Mouse (Mus musculus): ENCODE results near the gene Dhdh.
"Not testable (repeated sequence)": the region's sequence is repeated elsewhere in the genome, so short reads cannot be mapped to it uniquely, and the experiment has no call there.

Gene Dhdh

DNA sequence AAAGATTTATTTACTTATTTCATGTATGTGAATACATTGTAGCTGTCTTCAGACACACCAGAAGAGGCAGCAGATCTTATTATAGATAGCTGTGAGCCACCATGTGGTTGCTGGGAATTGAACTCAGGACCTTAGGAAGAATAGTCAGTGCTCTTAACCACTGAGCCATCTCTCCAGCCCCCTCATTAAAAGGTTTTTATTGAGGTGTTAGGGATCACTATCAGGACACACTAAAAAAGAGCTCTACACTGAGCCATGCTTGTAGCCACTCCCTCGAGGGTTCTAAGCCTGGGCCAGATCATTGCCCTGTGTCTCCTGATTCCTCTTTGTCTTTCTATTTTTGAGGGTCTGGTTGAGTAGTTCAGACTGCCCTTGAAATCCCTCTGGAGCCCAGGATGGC, 12.2 kb downstream of the Dhdh start:
- in situ Hi-C loops (cut with MboI, MseI), result loop anchor here (5.0 kb wide), 1 partner anchor 86 kb away; no protein-coding TSS in a partner anchor

GRCm38 (mm10) chr7:45475291-45475969, 13.2 kb downstream of the Dhdh start:
- in situ Hi-C loops (cut with MboI, MseI), result loop anchor here (5.0 kb wide), 1 partner anchor 87 kb away; no protein-coding TSS in a partner anchor

GRCm38 (mm10) chr7:45470869-45471268, 17.7 kb downstream of the Dhdh start:
- in situ Hi-C loops (cut with MboI, MseI), result no loop called here

DNA sequence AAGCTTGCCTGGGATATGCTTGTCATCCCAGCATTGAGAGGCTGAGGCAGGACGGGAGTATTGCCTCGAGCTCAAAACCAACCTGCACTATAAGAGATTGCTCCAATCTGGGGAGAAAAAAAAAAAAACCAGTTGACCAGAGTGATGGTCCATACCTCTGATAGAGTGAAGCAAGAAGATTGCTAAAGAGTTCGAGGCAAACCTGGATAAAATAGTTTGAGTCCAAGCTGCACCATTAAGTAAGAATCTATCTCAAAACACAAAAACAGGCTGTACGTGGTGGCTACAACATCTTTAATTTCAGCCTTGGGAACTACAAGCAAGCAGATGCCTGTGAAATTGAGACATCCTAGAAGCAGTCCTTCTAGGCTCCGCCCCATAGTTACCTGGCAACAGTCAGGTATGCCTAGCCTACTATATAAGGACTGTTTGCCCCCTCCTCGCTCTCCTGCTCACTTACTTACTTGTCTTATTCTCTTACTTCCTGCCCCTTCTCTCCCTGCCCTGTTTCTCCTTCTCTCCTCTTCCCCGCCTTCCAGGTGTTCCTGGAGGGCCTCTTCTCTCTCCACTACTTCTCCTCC, 21.4 kb downstream of the Dhdh start:
- in situ Hi-C loops (cut with MboI, MseI), result no loop called here

DNA sequence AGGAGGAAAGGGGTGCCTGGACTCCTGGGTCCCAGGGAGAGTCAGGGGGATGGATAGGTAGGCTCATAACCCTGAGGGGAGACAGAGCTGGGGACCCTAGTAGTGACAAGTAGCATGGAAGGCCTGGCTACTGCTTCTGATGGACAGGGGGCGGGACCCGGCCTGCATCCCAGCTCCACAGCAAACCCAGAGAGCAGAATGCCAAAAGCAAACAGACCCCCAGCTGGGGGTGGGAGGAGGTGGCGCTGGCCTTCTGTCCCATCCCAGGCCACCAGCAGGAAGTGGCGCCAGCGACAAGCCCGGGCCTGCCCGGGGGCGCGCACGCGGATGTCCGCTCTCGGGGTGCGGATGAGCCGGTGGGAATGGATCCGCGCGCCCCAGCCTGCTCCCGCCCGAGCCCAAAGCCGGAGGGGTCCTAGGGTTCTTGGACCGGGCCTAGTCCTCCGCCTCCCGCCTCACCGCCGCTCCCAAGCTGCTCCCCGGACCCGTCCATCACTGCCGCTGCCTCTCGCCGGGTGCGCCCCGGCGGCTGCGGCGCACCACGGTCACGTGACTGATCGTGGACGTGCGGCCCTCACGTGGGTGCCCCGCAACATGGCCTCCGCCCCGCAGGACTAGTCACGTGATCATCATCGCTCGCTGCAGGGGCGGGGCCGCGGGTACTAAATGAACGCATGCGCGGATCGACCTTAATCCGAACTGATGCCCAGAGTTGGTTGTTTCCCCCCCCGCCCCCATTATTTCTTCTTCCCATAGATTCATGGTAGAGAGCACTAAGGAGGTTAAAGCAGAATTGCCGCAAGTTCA, 22.1 kb downstream of the Dhdh start, which contains the start of gene Bax:
Gene Bax (minus strand): TSS at position 616 of the 807 bp plus-strand sequence.
- in situ Hi-C loops (cut with MboI, MseI), result no loop called here

- in situ Hi-C loops (cut with MboI, MseI), result no loop called here
Observed at GRCm38 (mm10) chr7:45465549-45465948, 23.1 kb downstream of the Dhdh start.

- in situ Hi-C loops (cut with MboI, MseI), result no loop called here
Observed at GRCm38 (mm10) chr7:45465112-45465511, 23.5 kb downstream of the Dhdh start.

GRCm38 (mm10) chr7:45463987-45464778, 24.4 kb downstream of the Dhdh start:
- in situ Hi-C loops (cut with MboI, MseI), result no loop called here

GRCm38 (mm10) chr7:45462868-45463267, 25.7 kb downstream of the Dhdh start:
- in situ Hi-C loops (cut with MboI, MseI), result not testable (repeated sequence)

GRCm38 (mm10) chr7:45462325-45462724, 26.3 kb downstream of the Dhdh start:
- in situ Hi-C loops (cut with MboI, MseI), result no loop called here

DNA sequence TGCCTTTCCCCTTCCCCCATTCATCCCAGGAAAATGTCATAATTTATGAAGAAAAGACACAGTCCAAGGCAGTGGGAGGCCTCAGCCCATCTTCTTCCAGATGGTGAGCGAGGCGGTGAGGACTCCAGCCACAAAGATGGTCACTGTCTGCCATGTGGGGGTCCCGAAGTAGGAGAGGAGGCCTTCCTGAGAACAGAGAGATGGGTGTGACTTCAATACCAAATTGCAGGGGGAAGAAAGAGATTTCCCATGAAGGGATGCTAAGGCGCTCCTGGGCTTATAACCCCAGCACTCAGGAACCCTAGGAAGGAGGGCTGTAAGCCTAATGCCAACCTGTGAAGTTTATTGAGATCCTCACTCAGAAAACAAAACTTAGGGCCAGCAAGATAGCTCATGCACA, 26.8 kb downstream of the Dhdh start:
- in situ Hi-C loops (cut with MboI, MseI), result no loop called here

- in situ Hi-C loops (cut with MboI, MseI), result no loop called here
Observed at GRCm38 (mm10) chr7:45461326-45461725, 27.3 kb downstream of the Dhdh start.

GRCm38 (mm10) chr7:45460860-45461314, 27.7 kb downstream of the Dhdh start:
- in situ Hi-C loops (cut with MboI, MseI), result no loop called here

GRCm38 (mm10) chr7:45460377-45460776, 28.2 kb downstream of the Dhdh start:
- in situ Hi-C loops (cut with MboI, MseI), result no loop called here

DNA sequence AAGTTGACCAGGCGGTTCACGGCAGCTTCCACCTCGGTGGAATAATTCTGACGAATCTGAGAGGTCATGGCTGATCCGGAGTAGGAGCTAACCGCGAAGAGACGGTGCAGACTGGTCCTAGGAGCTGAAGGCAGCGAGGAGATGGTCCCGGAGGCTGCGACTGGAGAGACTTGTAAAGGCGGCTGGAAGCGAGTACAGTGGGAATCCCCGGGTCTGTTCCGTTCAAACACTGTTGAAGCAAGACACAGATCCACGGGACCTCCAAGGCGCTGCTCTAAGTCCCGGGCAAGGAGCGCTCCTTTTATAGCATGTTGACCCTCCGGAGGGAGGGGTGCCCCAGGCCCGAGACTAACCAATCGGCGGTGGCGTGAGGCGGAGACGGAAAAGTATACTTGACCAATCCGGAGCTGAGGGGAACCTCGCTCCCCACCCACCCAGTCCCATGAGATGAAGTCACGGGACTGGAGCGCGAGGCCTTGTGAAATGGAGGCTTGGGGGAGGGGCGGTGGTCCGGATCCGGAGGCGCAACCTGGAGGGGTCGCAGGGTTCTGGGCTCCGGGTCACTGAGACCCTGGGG, 29.0 kb downstream of the Dhdh start, which contains the start of gene Ftl1:
Gene Ftl1 (minus strand): TSS at position 321 of the 577 bp plus-strand sequence.
- in situ Hi-C loops (cut with MboI, MseI), result not testable (repeated sequence)

DNA sequence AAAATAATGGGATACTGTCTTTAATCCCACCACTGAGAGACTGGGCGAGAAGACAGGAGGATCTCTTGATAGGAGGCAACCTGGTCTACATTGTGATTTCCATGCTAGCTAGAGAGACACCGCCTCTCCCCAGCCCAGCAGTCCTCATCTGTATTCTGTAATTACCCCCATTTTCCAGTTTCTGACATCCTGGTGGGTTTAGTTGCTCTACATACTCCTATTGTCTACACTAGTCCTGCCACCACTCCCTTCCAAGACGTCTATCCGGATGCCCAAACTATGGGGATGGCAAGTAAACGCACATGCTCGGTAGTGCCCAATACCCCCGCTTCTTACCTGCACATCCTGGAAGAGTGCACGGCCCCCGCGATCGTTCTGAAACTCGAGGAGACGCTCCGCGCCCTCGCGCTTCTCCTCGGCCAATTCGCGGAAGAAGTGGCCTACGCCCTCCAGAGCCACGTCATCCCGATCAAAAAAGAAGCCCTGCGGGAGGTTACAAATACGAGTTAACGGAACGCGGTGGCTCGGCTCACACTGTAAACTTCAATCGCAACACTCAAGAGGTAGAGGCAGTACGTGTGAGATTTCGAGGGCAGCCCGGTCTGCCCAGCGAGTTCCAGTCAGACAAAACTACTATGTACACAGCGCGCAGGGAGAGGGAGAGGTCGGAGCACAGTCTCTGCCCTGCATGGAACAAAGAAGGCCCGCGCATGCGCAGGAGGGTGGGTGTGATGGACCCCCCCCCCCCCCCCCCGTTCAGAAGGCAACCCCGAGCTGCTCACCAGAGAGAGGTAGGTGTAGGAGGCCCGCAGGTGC, 29.6 kb downstream of the Dhdh start:
- in situ Hi-C loops (cut with MboI, MseI), result no loop called here

GRCm38 (mm10) chr7:45457204-45458060, 31.2 kb downstream of the Dhdh start:
- in situ Hi-C loops (cut with MboI, MseI), result no loop called here

DNA sequence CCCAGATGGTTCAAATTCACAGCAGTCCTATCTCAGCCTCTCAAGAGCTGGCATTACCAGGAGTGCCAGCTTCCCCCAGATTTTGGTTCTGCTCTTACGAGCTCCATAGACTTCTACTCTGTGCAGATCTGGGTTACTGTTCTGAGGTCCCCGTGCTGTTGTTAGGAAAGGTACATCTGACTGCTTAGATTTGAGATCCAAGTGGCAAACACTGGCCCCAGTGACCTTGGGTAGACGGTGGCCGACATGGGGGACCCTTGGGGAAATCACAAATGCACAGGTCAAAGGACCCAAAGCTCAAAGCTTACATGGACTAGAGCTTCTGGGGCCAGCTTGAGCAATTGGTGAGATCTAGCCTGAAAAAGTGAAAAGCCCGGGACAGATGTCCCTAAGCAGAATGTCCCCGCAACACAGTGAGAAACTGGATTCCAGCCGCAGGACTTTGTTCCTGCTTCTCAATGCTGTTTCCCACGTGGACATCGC, 31.8 kb downstream of the Dhdh start:
- in situ Hi-C loops (cut with MboI, MseI), result no loop called here
